Mouse (Mus musculus) adrenal gland, postnatal 4 days (tissue): ENCODE results near the gene Myocos. TPM values are rescaled to one million over a fixed set of nuclear protein-coding genes. Genes with fewer than 3 reads are reported as not detected.

ENCODE experiments used
- DNase-seq, 2 experiments: peaks; one replicate each; pipeline ENCODE4 v3.0.0; 2021 to 2022; ENCODE audit warnings: low spot score in 2 of 2, mixed read lengths in 2 of 2
- microRNA-seq: library from miRNA; unstranded; fragments of <30 nt; microRNA quantifications from one replicate; pipeline ENCODE4 v1.2.0, GENCODE M21; 2021
- total RNA-seq, 2 experiments: library from RNA; stranded (reverse); gene quantifications; 2 replicates each; pipeline ENCODE4 v1.2.3; 2021

Myocos gene
- total RNA-seq, 2 experiments from 2014 or later: not detected

DNA sequence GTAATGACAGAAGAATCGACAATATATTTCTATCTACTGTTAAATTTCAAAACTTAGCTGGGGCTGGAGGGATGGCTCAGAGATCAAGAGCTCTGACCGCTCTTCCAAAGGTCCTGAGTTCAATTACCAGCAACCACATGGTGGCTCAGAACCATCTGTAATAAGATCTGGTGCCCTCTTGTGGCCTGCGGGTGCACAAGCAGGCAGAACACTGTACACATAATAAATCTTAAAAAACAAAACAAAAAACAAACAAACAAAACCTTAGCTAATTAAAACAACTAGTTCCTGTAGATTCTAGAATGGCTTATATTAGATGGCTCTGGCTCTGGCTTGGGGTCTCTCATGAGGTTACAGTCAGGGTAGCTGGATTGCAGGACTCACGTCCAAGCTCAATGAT is 37.5 kb downstream of the Myocos start:
- DNase-seq: no peak

DNA sequence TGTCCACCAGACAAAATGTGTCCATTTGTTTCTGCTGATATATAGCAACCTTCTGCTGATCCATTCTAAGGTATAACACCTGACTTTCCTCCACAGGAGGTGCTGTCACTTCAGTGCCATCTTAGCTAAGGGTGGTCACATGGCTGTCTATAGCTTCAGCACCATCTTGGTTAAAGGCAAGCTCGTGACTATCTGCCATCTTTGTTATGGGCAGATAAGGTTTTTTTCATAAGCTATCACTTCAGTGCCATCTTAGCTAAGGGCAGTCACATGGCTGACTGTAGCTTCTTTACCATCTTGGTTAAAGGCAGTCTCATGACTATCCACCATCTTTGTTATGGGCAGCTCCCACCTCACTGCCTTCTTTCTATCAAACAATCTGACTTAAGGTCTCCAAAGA is 42.5 kb downstream of the Myocos start:
- DNase-seq: no peak

- DNase-seq: no peak
These were observed 46.8 kb downstream of the Myocos start for GRCm38 (mm10) chr1:162611191-162611590.

DNA sequence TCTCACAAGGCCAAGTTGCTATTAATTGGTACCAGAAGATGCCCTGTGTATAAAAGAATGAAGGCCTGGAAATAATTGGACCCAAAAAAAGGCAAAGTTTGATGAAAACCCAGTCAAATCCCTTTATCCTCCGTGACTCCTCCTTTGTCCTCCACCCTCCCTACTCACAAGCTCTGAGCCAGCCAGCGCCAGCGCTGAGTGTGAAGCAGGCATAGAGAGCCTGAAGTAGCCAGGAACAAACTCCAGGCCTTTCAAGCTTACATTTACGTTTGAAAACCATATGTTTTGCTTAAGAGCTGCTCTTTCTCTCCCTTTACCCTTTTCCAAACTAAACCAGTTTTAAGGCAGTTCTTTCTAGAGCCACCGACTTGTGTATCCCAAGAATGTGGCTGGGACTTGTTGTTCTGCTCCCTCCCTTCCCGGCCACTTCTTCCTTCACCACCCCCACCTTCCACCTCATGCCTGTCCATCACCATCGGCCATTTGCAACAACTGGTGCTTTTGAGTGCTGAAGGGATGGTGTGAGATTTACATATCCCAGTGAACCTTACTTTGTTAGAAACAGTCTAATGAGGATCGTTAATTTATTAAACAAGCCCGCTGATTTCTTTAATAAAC is 48.3 kb downstream of the Myocos start:
- no peak for DNase-seq

DNA sequence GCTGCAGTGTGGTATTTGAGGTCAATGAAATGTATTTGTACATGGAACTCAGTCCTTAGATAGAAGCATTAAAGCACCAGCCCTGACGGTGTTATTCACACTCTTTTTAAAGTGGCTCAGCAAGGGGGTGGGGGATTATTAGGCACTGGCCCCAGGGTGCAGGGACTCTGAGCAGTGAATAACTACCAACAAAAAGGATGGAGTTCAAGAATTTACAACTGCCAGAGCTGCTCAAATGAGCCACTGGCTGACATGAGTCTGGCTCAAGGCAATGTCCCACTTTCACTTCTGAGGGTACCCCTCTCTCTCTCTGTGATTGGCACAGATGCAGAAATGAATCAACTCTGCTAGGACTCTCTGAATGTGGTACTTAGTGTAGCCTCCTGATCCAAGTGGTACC is 49.9 kb downstream of the Myocos start:
- DNase-seq: no peak

GRCm38 (mm10) chr1:162601288-162601687 is 56.7 kb downstream of the Myocos start:
- DNase-seq: no peak

DNA sequence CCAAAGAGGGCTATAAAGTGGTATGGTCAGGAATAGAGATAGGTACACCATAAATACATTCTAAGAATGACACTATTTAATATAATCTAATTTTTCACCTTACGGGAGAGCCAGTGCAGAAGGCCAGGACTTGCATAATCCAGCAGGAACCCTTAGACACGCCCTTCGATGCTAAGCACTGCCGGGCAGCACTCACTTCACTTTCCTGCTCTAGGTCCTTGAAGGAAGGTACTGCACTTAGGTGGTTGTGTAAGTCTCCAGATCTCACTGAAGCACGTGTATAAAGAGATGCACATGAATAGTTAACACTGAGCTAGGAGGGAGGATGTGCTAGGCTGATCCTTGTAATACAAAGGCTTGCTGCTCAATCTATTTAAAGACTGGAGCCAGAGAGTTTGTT is 58.4 kb downstream of the Myocos start:
- DNase-seq: no peak

DNA sequence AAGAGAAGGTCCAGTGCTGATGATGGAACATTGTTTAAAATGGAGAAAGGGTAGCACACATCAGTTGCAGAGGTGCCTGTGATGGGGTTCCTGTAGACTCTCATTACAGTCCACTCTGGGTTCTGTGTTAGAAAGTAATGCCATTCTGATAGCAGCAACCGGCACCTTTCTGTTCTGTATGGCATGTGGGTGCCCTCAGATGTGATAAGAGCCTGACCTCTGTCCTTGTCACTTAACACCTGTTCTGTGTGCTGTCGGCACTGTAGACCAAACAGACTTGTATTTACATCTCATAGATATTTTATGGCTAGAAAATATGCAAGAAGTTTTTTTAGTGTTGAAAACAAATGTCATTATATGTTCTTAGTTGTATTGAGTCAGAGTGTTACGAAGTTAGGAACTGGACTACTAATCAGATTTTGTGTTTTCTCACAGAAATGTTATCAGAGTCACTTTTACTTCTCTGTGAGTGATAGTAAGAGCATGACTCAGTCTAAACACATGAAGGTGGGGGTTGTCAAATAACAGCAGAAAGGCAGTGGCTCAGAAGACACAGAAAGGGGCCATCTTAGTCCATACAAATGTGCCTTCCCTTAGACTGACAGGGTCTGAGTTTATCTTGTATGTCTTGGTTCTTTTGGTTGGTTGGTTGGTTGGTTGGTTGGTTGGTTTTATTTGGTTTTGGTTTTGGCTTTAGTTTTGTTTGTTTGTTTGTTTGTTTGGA is 60.5 kb downstream of the Myocos start:
- DNase-seq: no peak

Small RNA genes within 50 kb of the gene (microRNA-seq; reads per million reads assigned to microRNA genes)
- not detected for gene Gm27616

Other genes starting within 250 kb of the Myocos start
- gene Dnm3, start 180.2 kb downstream of the Myocos start, total RNA-seq: 10 to 100 TPM; 14.1 to 15.6 TPM
- 10 to 100 TPM; 18.5 to 20.3 TPM for gene Mettl13, start 109.7 kb downstream of the Myocos start, total RNA-seq
- 10 to 100 TPM; 40.8 to 42.1 TPM for gene Vamp4, start 87.7 kb downstream of the Myocos start, total RNA-seq
- 1 to 10 TPM in 1 of 2 experiments, under 1 TPM in 1; 0.71 to 1.1 TPM for gene Myoc, start 19.1 kb downstream of the Myocos start, total RNA-seq
- 100 to 1,000 TPM; 197 to 223 TPM for gene Prrc2c, start 82.3 kb upstream of the Myocos start, total RNA-seq
- gene Fmo4, start 155.8 kb upstream of the Myocos start, total RNA-seq: 1 to 10 TPM; 1.5 to 2.0 TPM
- 100 to 1,000 TPM; 106 to 126 TPM for gene Fmo1, start 208.4 kb upstream of the Myocos start, total RNA-seq
- gene Fmo2, start 240.5 kb upstream of the Myocos start, total RNA-seq: 10 to 100 TPM; 26.0 to 37.4 TPM